Comparison of ENCODE assay signal across 20 mouse cellular contexts in the genomic region with DNA sequence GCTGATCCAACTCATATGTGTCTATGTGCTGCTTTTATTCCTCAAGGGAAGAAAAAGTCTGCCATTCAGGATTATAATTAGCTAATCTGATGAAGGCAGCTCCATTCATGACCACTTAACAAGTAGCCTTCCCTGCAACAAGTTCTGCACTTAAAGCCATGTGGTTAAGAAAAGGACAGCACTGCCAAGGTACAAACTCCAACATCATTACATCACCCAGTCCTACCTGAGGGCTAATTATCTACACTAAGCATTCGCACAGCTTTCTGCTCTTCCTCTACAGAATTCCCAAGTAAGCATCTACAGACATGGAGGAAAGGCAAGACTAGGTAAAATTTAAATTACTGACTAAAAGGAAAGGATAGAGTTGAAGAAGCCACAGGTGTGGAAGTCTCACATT. TPM values are rescaled to one million over a fixed set of nuclear protein-coding genes. Genes with fewer than 3 reads are reported as not detected.
"Had no signal": no experiment of that assay in that cellular context is flagged by ENCODE, and none has a peak within 500 bp of the region (broad histone marks: within the 10 kb centered on the region; RNA-seq: fewer than 3 reads in every experiment).

No protein-coding gene starts in this region.

- DNase-seq: kidney, postnatal 25 days; layer of hippocampus, postnatal 36 days; lung, adult 18-20 months; lung, postnatal 10 days; lung, postnatal 36 days; midbrain, embryonic 14.5 days; right cerebral cortex, adult 18-20 months; right cerebral cortex, postnatal 14 days; right cerebral cortex, postnatal 4 days; thymus, postnatal 25 days had no signal

- H3K4me3 ChIP-seq: left cerebral cortex, adult 2 months; lung, embryonic 15.5 days; neural tube, embryonic 12.5 days; neural tube, embryonic 15.5 days had no signal

- H3K27me3 ChIP-seq: lung, embryonic 15.5 days; neural tube, embryonic 12.5 days; neural tube, embryonic 15.5 days had no signal

- H3K9me3 ChIP-seq: lung, embryonic 15.5 days; neural tube, embryonic 12.5 days; neural tube, embryonic 15.5 days had no signal

- H3K27ac ChIP-seq: hindbrain, postnatal 0 days; left cerebral cortex, adult 2 months; liver, embryonic 14.5 days; lung, embryonic 15.5 days; neural tube, embryonic 12.5 days; neural tube, embryonic 15.5 days had no signal

- H3K4me2 ChIP-seq: liver, embryonic 11.5 days; lung, embryonic 15.5 days; midbrain, embryonic 11.5 days; neural tube, embryonic 12.5 days; neural tube, embryonic 15.5 days had no signal

- ATAC-seq: hindbrain, postnatal 0 days; inflammation-experienced regulatory T-cells, adult 6 months had no signal

- H3K36me3 ChIP-seq: lung, embryonic 15.5 days; neural tube, embryonic 12.5 days; neural tube, embryonic 15.5 days had no signal

- H3K4me1 ChIP-seq: lung, embryonic 15.5 days; neural tube, embryonic 12.5 days; neural tube, embryonic 15.5 days had no signal

- H3K9ac ChIP-seq: liver, embryonic 14.5 days; lung, embryonic 15.5 days; neural tube, embryonic 12.5 days; neural tube, embryonic 15.5 days had no signal

RNA-seq across cellular contexts. Expression of a gene that starts 13.4 kb away (rescaled TPM):
- polyA plus RNA-seq: inflammation-experienced regulatory T-cells, adult 6 months had no signal

RNA-seq across cellular contexts. Expression of a gene that starts 25.9 kb away (rescaled TPM):
- polyA plus RNA-seq: inflammation-experienced regulatory T-cells, adult 6 months; limb, embryonic 11.5 days; liver, embryonic 11.5 days had no signal
